Mouse (Mus musculus) small intestine, adult 2 months (tissue): ENCODE results near the gene Lipe. TPM values are rescaled to one million over a fixed set of nuclear protein-coding genes. Genes with fewer than 3 reads are reported as not detected.

ENCODE experiments used
- H3K27ac ChIP-seq: fragments of 200-500 bp; 2 replicates; pipeline ENCODE4 v1.5.1; 2012; ENCODE audit warnings: low read depth, low read length, control low read depth, inconsistent platforms; ENCODE audit not compliant: insufficient read depth
- H3K27me3 ChIP-seq: fragments of 200-500 bp; 2 replicates; pipeline ENCODE4 v1.6.1; 2012; ENCODE audit warnings: mild to moderate bottlenecking, moderate library complexity, low read length, inconsistent platforms; ENCODE audit not compliant: control insufficient read depth, insufficient read depth
- H3K36me3 ChIP-seq: fragments of 200-500 bp; 2 replicates; pipeline ENCODE4 v1.6.1; 2012; ENCODE audit warnings: mild to moderate bottlenecking, low read length, control low read depth, inconsistent platforms; ENCODE audit not compliant: control insufficient read depth, insufficient read depth
- H3K4me1 ChIP-seq: fragments of 200-500 bp; 2 replicates; pipeline ENCODE4 v1.6.1; 2012; ENCODE audit warnings: low read length, inconsistent platforms, mixed read lengths; ENCODE audit not compliant: control insufficient read depth, insufficient read depth, insufficient read length
- H3K4me3 ChIP-seq: fragments of 200-500 bp; 2 replicates; pipeline ENCODE4 v1.5.1; 2012; ENCODE audit warnings: low read depth, mild to moderate bottlenecking, control low read depth, inconsistent platforms, low read length, moderate library complexity
- CTCF ChIP-seq: fragments of 200-500 bp; IDR thresholded peaks from 2 replicates; pipeline ENCODE4 v1.5.1; 2012; ENCODE audit warnings: low read depth, mild to moderate bottlenecking, control low read depth, inconsistent platforms, low read length, moderate library complexity, mixed read lengths; ENCODE audit not compliant: insufficient replicate concordance, insufficient read length; ENCODE audit errors: extremely low read depth
- POLR2A ChIP-seq: fragments of 200-500 bp; IDR thresholded peaks from 2 replicates; pipeline ENCODE4 v1.6.1; 2012; ENCODE audit warnings: low read depth, mild to moderate bottlenecking, control low read depth, inconsistent platforms, low read length, moderate library complexity
- WGBS: fragments of 180-500 bp; shearing (Covaris S2); methylation state at CpG from one replicate; pipeline ENCODE4 v1.1.7; 2018; 5-methylcytosine and 5-hydroxymethylcytosine counted together
- polyA plus RNA-seq: library from polyadenylated mRNA; depleted of rRNA; stranded (reverse); fragments of >200 nt; gene quantifications from 2 replicates; pipeline ENCODE4 v1.2.3, GENCODE M21; 2012

The Lipe gene
- polyA plus RNA-seq, 1 experiment, result 186 TPM

DNA sequence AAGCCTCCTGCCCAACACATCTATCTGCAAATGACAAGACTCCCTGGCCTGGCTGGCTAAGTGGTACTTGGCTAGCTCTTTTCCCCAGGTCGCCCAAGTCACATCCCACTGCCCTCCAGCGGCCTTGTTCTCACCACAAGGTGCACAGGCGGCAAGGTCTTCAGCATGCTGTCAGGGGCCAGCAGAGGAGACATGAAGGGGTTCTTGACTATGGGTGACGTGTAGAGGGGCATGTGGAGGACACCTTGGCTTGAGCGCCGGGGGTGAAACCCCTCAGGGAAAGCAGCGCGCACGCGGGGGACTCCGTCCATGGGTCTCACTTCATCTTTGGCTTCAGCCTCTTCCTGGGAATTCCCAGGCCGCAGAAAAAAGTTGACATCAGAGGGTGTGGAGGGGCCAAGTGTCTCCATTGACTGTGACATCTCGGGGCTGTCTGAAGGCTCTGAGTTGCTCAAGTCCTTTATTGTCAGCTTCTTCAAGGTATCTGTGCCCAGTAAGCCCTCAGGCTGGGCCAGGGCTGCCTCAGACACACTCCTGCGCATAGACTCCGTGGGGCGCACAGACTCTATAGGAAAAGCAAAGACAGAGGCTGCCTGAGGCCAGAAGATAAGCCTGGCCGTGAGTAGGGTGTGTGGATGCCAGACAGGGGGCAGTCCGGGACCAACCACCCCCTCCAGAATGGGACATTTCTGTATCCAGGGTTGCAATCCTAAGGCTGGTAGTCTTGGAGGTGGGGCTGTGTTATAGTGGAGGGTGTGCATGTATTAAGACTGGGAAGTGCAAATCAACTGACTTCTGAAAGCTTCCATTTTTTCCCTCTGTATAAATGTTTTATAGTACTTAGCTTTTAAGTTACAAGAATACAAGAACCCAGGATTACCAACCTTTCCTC, 17.9 kb downstream of the Lipe start:
- WGBS, result 82% methylated on average over 18 of the region's 18 CpGs
- H3K4me3 ChIP-seq, result no peak overlapping the region

DNA sequence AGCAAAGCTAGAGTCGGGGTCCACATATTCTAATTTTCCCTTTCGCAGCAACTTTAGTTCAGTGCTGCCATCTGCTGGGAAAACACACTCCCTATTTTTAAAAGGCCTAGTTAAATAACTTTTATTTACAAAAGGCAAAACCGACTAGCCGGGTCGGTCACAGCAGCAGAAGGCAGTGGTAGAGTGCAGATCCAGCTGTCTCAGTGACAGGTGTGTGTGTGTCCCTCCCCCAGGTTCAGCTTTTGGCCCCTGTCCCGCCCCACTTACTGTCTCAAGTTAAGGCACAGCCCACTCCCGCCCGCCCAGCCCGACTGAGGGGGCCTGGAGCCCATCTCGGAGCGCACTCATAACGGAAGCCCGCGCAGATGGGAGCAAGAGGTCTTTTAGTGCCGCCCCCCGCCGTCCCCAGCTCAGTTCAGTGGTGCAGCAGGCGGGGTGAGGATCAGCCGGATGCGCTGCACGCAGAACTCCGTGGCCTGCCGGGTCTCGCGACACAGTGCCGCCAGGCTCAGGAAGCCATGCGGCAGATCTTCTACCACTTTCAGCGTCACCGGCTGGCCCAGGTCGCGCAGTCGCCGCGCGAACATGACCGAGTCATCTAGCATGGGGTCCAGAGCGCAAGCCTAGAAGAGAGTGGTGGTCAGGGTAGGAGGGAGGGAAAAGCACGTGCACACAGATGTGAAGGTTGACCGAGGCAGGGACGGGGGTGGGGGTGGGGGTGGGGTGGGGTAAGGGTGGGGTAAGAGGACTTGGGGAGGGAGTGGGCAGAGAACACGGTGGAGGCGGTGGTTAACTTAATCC, 18.8 kb downstream of the Lipe start:
- peaks cover 11% of the 10 kb centered on the region for H3K4me1 ChIP-seq
- H3K36me3 ChIP-seq, result peaks cover 49% of the 10 kb centered on the region
- 25% methylated on average over 42 of the region's 42 CpGs for WGBS
- H3K27me3 ChIP-seq, result no peaks in the 10 kb centered on the region
- peak overlapping the region; percentile 55 for H3K4me3 ChIP-seq
- H3K27ac ChIP-seq, result no peak overlapping the region
- TF ChIP-seq POLR2A (no peak), CTCF (peak; percentile 33; the same call in 1 of the 2 replicates)

More for the DNA sequence above, 17.9 kb downstream of the Lipe start:
- Histone ChIP-seq H3K4me1 (peaks cover 17% of the 10 kb centered on the region), H3K27me3 (no peaks in the 10 kb centered on the region), H3K36me3 (peaks cover 58% of the 10 kb centered on the region), H3K27ac (no peak overlapping the region)
- TF ChIP-seq CTCF (no peak), POLR2A (no peak)

DNA sequence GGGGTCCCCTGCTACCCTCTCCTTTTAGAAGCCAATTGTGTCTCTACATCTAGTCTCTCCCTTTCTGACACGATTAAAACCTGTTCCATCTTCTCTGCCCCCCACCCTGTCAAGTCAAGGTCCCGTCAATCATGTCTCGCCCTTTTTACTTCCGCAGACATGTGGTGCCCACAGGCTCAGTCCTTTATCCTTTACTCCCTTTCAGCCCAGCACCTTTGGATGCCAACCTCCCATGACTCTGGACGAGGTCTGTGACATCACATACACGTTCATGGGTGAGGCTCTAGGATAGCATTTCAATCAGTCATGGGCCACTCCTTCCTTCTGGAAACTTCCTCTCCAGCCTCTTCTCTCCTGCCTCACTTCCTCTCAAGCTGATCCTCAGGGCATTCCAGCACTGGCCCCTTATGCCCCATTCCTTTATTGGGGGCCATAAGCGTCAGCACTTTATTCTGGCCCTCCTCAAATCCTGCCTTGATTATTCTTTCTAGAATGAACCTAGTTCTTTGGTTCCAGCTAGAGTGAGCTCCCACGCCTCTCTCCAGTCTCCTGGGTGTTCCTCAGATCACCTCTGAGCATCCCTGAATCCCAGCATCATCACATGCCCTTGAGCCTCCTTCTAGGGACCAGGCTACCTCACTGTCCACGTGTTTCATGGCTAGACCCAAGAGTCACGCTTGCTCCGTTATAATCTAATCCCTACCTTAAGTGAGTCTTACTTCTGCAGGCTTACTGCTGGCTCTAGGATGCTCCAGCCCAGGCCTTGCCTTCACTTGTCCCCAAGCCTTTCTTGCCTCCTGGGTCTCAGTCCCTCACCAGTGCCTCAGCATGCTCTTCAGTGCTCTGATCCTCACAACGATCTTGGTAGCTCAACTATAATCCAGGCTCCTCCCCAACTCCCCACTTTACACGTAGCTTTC, 20.1 kb downstream of the Lipe start:
- Histone ChIP-seq H3K4me3 (no peak overlapping the region), H3K27me3 (no peaks in the 10 kb centered on the region), H3K36me3 (peaks cover 36% of the 10 kb centered on the region), H3K4me1 (peaks cover 11% of the 10 kb centered on the region), H3K27ac (no peak overlapping the region)
- WGBS, result 79% methylated on average over 13 of the region's 13 CpGs
- TF ChIP-seq POLR2A (no peak), CTCF (no peak)

DNA sequence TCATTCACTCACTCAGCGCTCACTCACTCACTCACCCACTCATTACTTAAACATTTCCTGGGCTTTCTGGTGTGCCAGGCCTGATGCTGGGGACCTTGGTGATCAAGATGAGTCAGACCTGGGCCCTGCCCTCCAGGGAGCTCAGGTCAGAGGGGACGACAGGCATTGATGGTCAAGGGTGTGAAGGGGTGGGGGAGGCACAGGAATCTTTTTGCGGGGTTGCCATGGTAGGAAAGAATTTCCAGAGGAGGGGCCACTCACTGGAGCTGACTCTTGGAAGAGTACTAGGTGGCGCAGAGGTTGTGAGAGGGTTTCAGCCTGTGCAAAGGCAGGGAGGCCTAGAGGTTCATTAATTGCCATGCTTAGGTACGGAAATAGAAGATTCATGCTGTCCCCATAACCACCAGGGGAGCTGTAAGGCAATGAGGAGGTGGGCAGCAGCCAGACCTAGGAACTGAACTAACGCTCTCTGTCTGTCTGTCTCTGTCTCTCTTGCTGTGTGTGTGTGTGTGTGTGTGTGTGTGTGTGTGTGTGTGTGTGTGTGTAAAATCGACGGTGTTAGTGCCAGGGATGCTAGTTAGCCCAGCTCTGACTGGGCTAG, 21.3 kb downstream of the Lipe start:
- Histone ChIP-seq H3K36me3 (peaks cover 24% of the 10 kb centered on the region), H3K4me3 (peak overlapping the region; percentile 44; the same call in 1 of the 2 replicates), H3K27ac (no peak overlapping the region), H3K27me3 (no peaks in the 10 kb centered on the region), H3K4me1 (peaks cover 11% of the 10 kb centered on the region)
- 62% methylated on average over 8 of the region's 8 CpGs for WGBS
- 0 out of 2 replicates have a peak, but pooled peaks have one; percentile 11 for TF ChIP-seq CTCF
- no peak for TF ChIP-seq POLR2A

DNA sequence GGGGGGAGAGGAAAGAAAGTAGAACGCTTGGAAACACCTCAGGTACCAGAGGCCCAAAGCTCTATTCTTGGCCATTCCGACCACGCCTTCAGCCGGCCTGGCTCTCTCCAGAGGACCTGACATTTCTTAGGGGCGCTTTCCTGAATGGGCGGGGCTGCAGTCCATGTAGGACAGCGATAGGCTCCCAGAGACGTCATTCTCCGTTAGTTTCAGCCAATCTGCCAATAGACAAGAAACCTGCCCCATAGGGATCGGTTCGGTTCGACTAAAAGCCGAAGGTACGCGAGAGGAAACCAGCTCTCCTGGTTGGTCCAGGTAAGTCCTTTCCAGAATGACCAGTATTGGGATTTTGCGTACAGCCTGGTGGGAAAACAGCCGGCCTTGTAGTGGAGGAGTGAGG, 22.0 kb downstream of the Lipe start:
- WGBS, result 10% methylated on average over 17 of the region's 17 CpGs
- Histone ChIP-seq H3K36me3 (peaks cover 20% of the 10 kb centered on the region), H3K27me3 (no peaks in the 10 kb centered on the region), H3K4me1 (peaks cover 11% of the 10 kb centered on the region), H3K27ac (no peak overlapping the region), H3K4me3 (peak overlapping the region; percentile 44)
- no peak for TF ChIP-seq CTCF
- no peak for TF ChIP-seq POLR2A

DNA sequence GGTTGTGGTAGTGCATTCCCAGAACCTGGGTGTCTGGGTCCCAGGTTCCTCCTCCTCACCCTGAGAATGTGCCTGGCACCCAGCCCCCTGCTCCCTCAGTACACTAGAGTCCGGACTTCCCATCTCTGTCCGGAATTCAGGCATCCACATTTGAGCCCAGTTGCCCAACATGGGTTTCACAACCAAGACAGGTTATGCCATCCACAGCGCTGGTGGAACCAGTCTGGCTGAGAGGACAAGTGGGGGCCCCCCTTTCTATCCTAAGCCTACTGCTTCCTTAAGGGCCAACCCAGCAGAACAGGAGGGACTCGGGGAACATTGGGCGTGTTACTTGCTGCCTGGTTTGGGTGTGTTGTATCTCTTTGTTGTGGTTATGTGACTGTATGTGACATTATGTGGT, 26.1 kb downstream of the Lipe start:
- Histone ChIP-seq H3K4me1 (peaks cover 3% of the 10 kb centered on the region), H3K27ac (no peak overlapping the region), H3K27me3 (peaks cover 19% of the 10 kb centered on the region), H3K36me3 (no peaks in the 10 kb centered on the region), H3K4me3 (no peak overlapping the region)
- TF ChIP-seq POLR2A (no peak), CTCF (no peak)
- WGBS, result 68% methylated on average over 5 of the region's 5 CpGs
